ENCODE assay signal across 8 mouse cellular contexts in genomic region chr13:67484424-67484811, GRCm38 (mm10). TPM values are rescaled to one million over a fixed set of nuclear protein-coding genes. Genes with fewer than 3 reads are reported as not detected.
DNase-seq lines count a peak whose midpoint lies in the region; ATAC-seq and TF ChIP-seq lines count a peak whose summit lies in the region.

No protein-coding gene starts in this region.

- 30% methylated on average over 8 of the region's 8 CpGs for WGBS in lung, embryonic 15.5 days
- WGBS in embryonic facial prominence, embryonic 11.5 days = 36% methylated on average over 8 of the region's 8 CpGs
- WGBS in liver, postnatal 0 days (ENCODE audit: insufficient replicate concordance) = 27% methylated on average over 8 of the region's 8 CpGs

- ATAC-seq in lung, embryonic 15.5 days (ENCODE audit: borderline replicate concordance, extremely low read depth, low FRiP score, low TSS enrichment) = peak; percentile 51; the same call in 1 of the 2 replicates
- 0 out of 2 replicates have a peak, but pooled peaks have one; percentile 53 for ATAC-seq in embryonic facial prominence, embryonic 11.5 days (replicated peaks; ENCODE audit: insufficient number of reproducible peaks, low FRiP score, low TSS enrichment, low read depth)
- peak; percentile 8 to 19; a peak in 2 of 4 replicates for ATAC-seq in hematopoietic stem cell, adult 5-6 weeks (replicated peaks in 1 of 2; ENCODE audit: insufficient read depth in 1 of 2, low FRiP score in 2 of 2, low TSS enrichment in 1 of 2, low read depth in 1 of 2, poor library complexity in 2 of 2, severe bottlenecking in 2 of 2)
- no peak for ATAC-seq in liver, postnatal 0 days

- H3K27ac ChIP-seq in lung, embryonic 15.5 days = peak overlapping the region; percentile 60; the same call in 1 of the 2 replicates
- H3K27ac ChIP-seq in embryonic facial prominence, embryonic 11.5 days (replicated peaks; ENCODE audit: low read depth, low read length) = no peak overlapping the region
- H3K27ac ChIP-seq in liver, postnatal 0 days (ENCODE audit: low read depth) = no peak overlapping the region; the same call in none of the 2 replicates

- peak overlapping the region; percentile 74 for H3K4me2 ChIP-seq in lung, embryonic 15.5 days
- peak overlapping the region; percentile 51 for H3K4me2 ChIP-seq in embryonic facial prominence, embryonic 11.5 days (ENCODE audit: low read depth, low read length)
- H3K4me2 ChIP-seq in liver, postnatal 0 days (ENCODE audit: low read depth, low read length) = peak overlapping the region; percentile 75

- H3K27me3 ChIP-seq in lung, embryonic 15.5 days = no peaks in the 10 kb centered on the region
- H3K27me3 ChIP-seq in embryonic facial prominence, embryonic 11.5 days (ENCODE audit: control insufficient read depth, insufficient read depth, low read length) = no peaks in the 10 kb centered on the region
- H3K27me3 ChIP-seq in liver, postnatal 0 days (ENCODE audit: insufficient read depth, low read length) = no peaks in the 10 kb centered on the region

- TF ChIP-seq CTCF in liver, postnatal 0 days (IDR thresholded peaks at IDR 0.05; ENCODE audit: low read depth) = no peak

- peak overlapping the region; percentile 64 for H3K9ac ChIP-seq in lung, embryonic 15.5 days
- peak overlapping the region; percentile 43; the same call in 1 of the 2 replicates for H3K9ac ChIP-seq in embryonic facial prominence, embryonic 11.5 days (replicated peaks; ENCODE audit: low read length)
- peak overlapping the region; percentile 69 for H3K9ac ChIP-seq in liver, postnatal 0 days (replicated peaks)

- no peak for DNase-seq in lung, postnatal 4 days
- DNase-seq in embryonic facial prominence, embryonic 11.5 days (ENCODE audit: low spot score) = no peak
- DNase-seq in liver, postnatal 0 days = no peak
- no peak for DNase-seq in adrenal gland, postnatal 36 days
- no peak for DNase-seq in urinary bladder, postnatal 10 days (ENCODE audit: low spot score)
- no peak for DNase-seq in frontal cortex, postnatal 14 days (ENCODE audit: low spot score in 2 of 2)

- H3K36me3 ChIP-seq in lung, embryonic 15.5 days = 0 out of 2 replicates have a peak, but pooled peaks cover 10% of the 10 kb centered on the region
- H3K36me3 ChIP-seq in embryonic facial prominence, embryonic 11.5 days (replicated peaks; ENCODE audit: control insufficient read depth, insufficient read depth, low read depth, low read length) = no peaks in the 10 kb centered on the region
- no peaks in the 10 kb centered on the region; the same call in 1 of the 2 replicates for H3K36me3 ChIP-seq in liver, postnatal 0 days (replicated peaks; ENCODE audit: insufficient read depth, low read length)

- TF ChIP-seq EP300 in liver, postnatal 0 days (IDR thresholded peaks at IDR 0.05; ENCODE audit: low read depth) = no peak

- H3K4me1 ChIP-seq in lung, embryonic 15.5 days = 0 out of 2 replicates have a peak, but pooled peaks cover 4% of the 10 kb centered on the region
- no peaks in the 10 kb centered on the region for H3K4me1 ChIP-seq in embryonic facial prominence, embryonic 11.5 days (ENCODE audit: control insufficient read depth, insufficient read depth, low read length)
- peaks cover 8% of the 10 kb centered on the region; the same call in 1 of the 2 replicates for H3K4me1 ChIP-seq in liver, postnatal 0 days (ENCODE audit: insufficient read depth)

- no peaks in the 10 kb centered on the region for H3K9me3 ChIP-seq in lung, embryonic 15.5 days
- no peaks in the 10 kb centered on the region for H3K9me3 ChIP-seq in embryonic facial prominence, embryonic 11.5 days (replicated peaks; ENCODE audit: control insufficient read depth, low read length)
- no peaks in the 10 kb centered on the region for H3K9me3 ChIP-seq in liver, postnatal 0 days (ENCODE audit: low read length)

- peak overlapping the region; percentile 69 for H3K4me3 ChIP-seq in lung, embryonic 15.5 days
- H3K4me3 ChIP-seq in embryonic facial prominence, embryonic 11.5 days (ENCODE audit: low read depth, low read length) = peak overlapping the region; percentile 56
- H3K4me3 ChIP-seq in liver, postnatal 0 days (ENCODE audit: low read depth, low read length) = peak overlapping the region; percentile 60

RNA-seq across cellular contexts. Expression of gene Zfp874b, which starts 0.4 kb away (rescaled TPM):
- polyA plus RNA-seq in lung, embryonic 15.5 days (2015; fragmentation: Nextera tagmentation; extraction: Ambion mirVana) = 2.1 and 3.8 TPM in 2 replicates
- 2.4 TPM in 2 replicates for polyA plus RNA-seq in embryonic facial prominence, embryonic 11.5 days (2014; fragmentation: Nextera tagmentation; extraction: Ambion mirVana)
- total RNA-seq in hematopoietic stem cell, adult 5-6 weeks (2017) = 9.2 and 14.7 TPM in 2 replicates
- polyA plus RNA-seq in liver, postnatal 0 days (2015; fragmentation: Nextera tagmentation; extraction: Ambion mirVana) = 2.0 and 2.1 TPM in 2 replicates
- total RNA-seq in adrenal gland, postnatal 36 days (2021) = 10 to 100 TPM; 17.1 to 20.0 TPM

RNA-seq across cellular contexts. Expression of gene Zfp58, which starts 15.9 kb away (rescaled TPM):
- 12.9 and 14.1 TPM in 2 replicates for polyA plus RNA-seq in lung, embryonic 15.5 days (2015; fragmentation: Nextera tagmentation; extraction: Ambion mirVana)
- polyA plus RNA-seq in embryonic facial prominence, embryonic 11.5 days (2014; fragmentation: Nextera tagmentation; extraction: Ambion mirVana) = 21.8 and 24.9 TPM in 2 replicates
- total RNA-seq in hematopoietic stem cell, adult 5-6 weeks (2017) = 9.8 and 22.2 TPM in 2 replicates
- polyA plus RNA-seq in liver, postnatal 0 days (2015; fragmentation: Nextera tagmentation; extraction: Ambion mirVana) = 2.1 and 2.5 TPM in 2 replicates
- 10 to 100 TPM in 1 of 2 experiments, 1 to 10 TPM in 1; 7.9 to 10.5 TPM for total RNA-seq in adrenal gland, postnatal 36 days (2021)

RNA-seq across cellular contexts. Expression of gene Zfp874a, which starts 33.0 kb away (rescaled TPM):
- 9.6 TPM in 2 replicates for polyA plus RNA-seq in lung, embryonic 15.5 days (2015; fragmentation: Nextera tagmentation; extraction: Ambion mirVana)
- 11.3 and 12.2 TPM in 2 replicates for polyA plus RNA-seq in embryonic facial prominence, embryonic 11.5 days (2014; fragmentation: Nextera tagmentation; extraction: Ambion mirVana)
- total RNA-seq in hematopoietic stem cell, adult 5-6 weeks (2017) = 19.6 and 21.8 TPM in 2 replicates
- polyA plus RNA-seq in liver, postnatal 0 days (2015; fragmentation: Nextera tagmentation; extraction: Ambion mirVana) = 4.5 and 5.0 TPM in 2 replicates
- total RNA-seq in adrenal gland, postnatal 36 days (2021) = 10 to 100 TPM; 18.1 to 19.9 TPM

RNA-seq across cellular contexts. Expression of gene Gm26965, which starts 41.5 kb away (rescaled TPM):
- not detected in 2 replicates for polyA plus RNA-seq in lung, embryonic 15.5 days (2015; fragmentation: Nextera tagmentation; extraction: Ambion mirVana)
- polyA plus RNA-seq in embryonic facial prominence, embryonic 11.5 days (2014; fragmentation: Nextera tagmentation; extraction: Ambion mirVana) = not detected in 2 replicates
- not detected in 2 replicates for total RNA-seq in hematopoietic stem cell, adult 5-6 weeks (2017)
- polyA plus RNA-seq in liver, postnatal 0 days (2015; fragmentation: Nextera tagmentation; extraction: Ambion mirVana) = not detected in 2 replicates
- not detected for total RNA-seq in adrenal gland, postnatal 36 days (2021)

RNA-seq across cellular contexts. Expression of gene Zfp87, which starts 41.6 kb away (rescaled TPM):
- 22.3 and 22.8 TPM in 2 replicates for polyA plus RNA-seq in lung, embryonic 15.5 days (2015; fragmentation: Nextera tagmentation; extraction: Ambion mirVana)
- 30.8 and 31.5 TPM in 2 replicates for polyA plus RNA-seq in embryonic facial prominence, embryonic 11.5 days (2014; fragmentation: Nextera tagmentation; extraction: Ambion mirVana)
- 27.1 and 31.8 TPM in 2 replicates for total RNA-seq in hematopoietic stem cell, adult 5-6 weeks (2017)
- polyA plus RNA-seq in liver, postnatal 0 days (2015; fragmentation: Nextera tagmentation; extraction: Ambion mirVana) = 11.3 and 11.5 TPM in 2 replicates
- total RNA-seq in adrenal gland, postnatal 36 days (2021) = 10 to 100 TPM; 22.0 to 23.3 TPM
